Mouse (Mus musculus): Measurements from ENCODE around the gene Nploc4.

DNA sequence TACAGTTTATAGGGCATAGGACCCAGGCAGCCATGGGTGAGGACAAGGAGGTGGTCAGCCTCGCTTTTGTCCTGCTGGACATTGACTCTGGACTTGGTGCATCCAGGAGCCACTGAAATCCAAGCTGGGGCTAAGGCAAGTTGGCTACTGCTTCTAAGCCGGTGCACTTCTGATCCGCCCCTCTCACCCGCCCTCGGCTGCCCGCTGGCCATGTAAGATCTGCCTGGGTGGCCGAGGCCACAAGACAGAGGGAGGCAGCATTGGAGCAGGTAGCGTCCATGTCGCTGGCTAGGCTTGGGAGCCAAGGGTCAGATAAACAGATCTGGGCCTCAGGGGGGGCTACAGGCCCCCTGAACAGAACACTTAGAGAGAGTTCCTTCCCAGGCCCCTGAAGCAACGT, 76.2 kb downstream of the Nploc4 start, which contains the start of gene Fscn2:
- no peak for TF ChIP-seq CTCF (IDR thresholded peaks at IDR 0.05; ENCODE audit: control insufficient read depth, insufficient read depth, insufficient read length)
- TF ChIP-seq MAX (IDR thresholded peaks at IDR 0.05): no peak

All from C2C12 (cell line).